Mouse (Mus musculus): ENCODE results near the gene Clps. TPM values are rescaled to one million over a fixed set of nuclear protein-coding genes. Genes with fewer than 3 reads are reported as not detected.

The Clps gene
- total RNA-seq, 1 experiment = 2.9 TPM

DNA sequence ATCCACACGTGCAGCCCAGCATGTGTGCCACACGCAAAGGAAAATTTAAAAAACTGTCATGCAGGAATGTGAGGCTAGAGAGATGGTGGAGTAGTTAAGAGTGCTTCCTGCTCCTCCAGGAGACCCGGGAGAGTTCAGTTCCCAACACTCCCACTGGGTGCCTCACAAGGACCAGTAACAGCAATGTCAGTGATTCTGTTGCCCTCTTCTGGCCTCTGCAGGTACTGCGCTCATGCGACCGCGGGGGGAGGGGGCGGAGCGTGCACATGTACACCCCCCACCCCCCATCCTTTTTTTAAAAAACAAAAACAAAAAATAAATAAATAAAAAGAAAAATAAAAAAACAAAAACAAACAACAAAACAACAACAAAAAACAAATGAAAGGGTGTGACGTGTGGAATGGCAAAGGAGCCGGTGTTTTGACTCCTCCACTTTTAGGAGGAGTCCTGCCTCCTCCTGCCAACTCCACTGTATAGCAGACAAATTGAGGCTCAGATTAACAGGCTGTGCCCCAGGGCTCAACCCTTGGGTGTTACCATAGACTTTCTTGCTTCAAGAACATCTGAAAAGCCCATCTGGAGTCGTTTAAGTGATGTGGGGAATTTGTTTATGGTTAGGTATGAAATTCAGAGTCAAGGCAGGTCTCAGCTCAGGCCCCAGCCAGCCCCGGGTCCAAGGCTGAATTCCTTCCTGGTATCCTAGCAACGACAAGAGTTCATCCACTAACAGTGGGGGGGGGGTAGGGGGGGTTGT lies 7.3 kb downstream of the Clps start:
- no peak overlapping the region; the same call in 1 of the 2 replicates for H3K9ac ChIP-seq (ENCODE audit: insufficient read depth, low read depth, low read length, poor library complexity, severe bottlenecking)
- no peak overlapping the region for H3K4me3 ChIP-seq (ENCODE audit: insufficient read depth in 1 of 2, low read depth in 1 of 2, low read length in 2 of 2, poor library complexity in 1 of 2, severe bottlenecking in 1 of 2)
- no peaks in the 10 kb centered on the region for H3K36me3 ChIP-seq (ENCODE audit: control insufficient read depth, insufficient read depth, low read length, poor library complexity, severe bottlenecking)
- TF ChIP-seq ZC3H11A (IDR thresholded peaks at IDR 0.05; ENCODE audit: borderline replicate concordance, low read depth, low read length) (peak; percentile 45), CHD2 (IDR thresholded peaks at IDR 0.05; ENCODE audit: low read depth, low read length) (0 out of 2 replicates have a peak, but pooled peaks have one; percentile 13), HCFC1 (IDR thresholded peaks at IDR 0.05; ENCODE audit: borderline replicate concordance, insufficient read depth, low read length) (no peak), MAFK (IDR thresholded peaks at IDR 0.05; ENCODE audit: insufficient read depth, low read depth, low read length) (0 out of 2 replicates have a peak, but pooled peaks have one; percentile 41), ZNF384 (IDR thresholded peaks at IDR 0.05; ENCODE audit: low read depth, low read length) (peak; percentile 66; the same call in 1 of the 2 replicates)
- peaks cover 3 to 28% of the 10 kb centered on the region in 2 experiments; a peak in 3 of 4 replicates for H3K4me1 ChIP-seq (ENCODE audit: control insufficient read depth in 2 of 2, insufficient read depth in 2 of 2, low read length in 2 of 2, poor library complexity in 1 of 2)
- no peak overlapping the region; the same call in 1 of the 2 replicates for H3K27ac ChIP-seq (ENCODE audit: insufficient read depth, low read depth, low read length, poor library complexity, severe bottlenecking)
- H3K9me3 ChIP-seq (ENCODE audit: control insufficient read depth, insufficient read depth, low read depth, low read length) = no peaks in the 10 kb centered on the region
- peak; percentile 60 for DNase-seq (ENCODE audit: low read depth, low spot score)
- in situ Hi-C loops (cut with MboI; ENCODE audit: low sequenced_read_pairs in 2 of 2, unreplicated experiment in 2 of 2) = no loop called here

GRCm38 (mm10) chr17:28549111-28549510 lies 11.5 kb downstream of the Clps start, which contains the start of gene Clpsl2:
Clpsl2 (plus strand) TSS chr17:28549411.
- TF ChIP-seq CHD2 (IDR thresholded peaks at IDR 0.05; ENCODE audit: low read depth, low read length) (no peak), HCFC1 (IDR thresholded peaks at IDR 0.05; ENCODE audit: borderline replicate concordance, insufficient read depth, low read length) (no peak), MAFK (IDR thresholded peaks at IDR 0.05; ENCODE audit: insufficient read depth, low read depth, low read length) (no peak)
- no peak within 1 kb of the TSS for H3K27ac ChIP-seq (ENCODE audit: insufficient read depth, low read depth, low read length, poor library complexity, severe bottlenecking)
- no peaks in the 10 kb centered on the region for H3K9me3 ChIP-seq (ENCODE audit: control insufficient read depth, insufficient read depth, low read depth, low read length)
- H3K4me1 ChIP-seq (ENCODE audit: control insufficient read depth in 2 of 2, insufficient read depth in 2 of 2, low read length in 2 of 2, poor library complexity in 1 of 2) = peaks cover 0 to 19% of the 10 kb centered on the region in 2 experiments; a peak in 2 of 4 replicates
- no peaks in the 10 kb centered on the region for H3K36me3 ChIP-seq (ENCODE audit: control insufficient read depth, insufficient read depth, low read length, poor library complexity, severe bottlenecking)
- H3K9ac ChIP-seq (ENCODE audit: insufficient read depth, low read depth, low read length, poor library complexity, severe bottlenecking) = no peak within 1 kb of the TSS; the same call in 1 of the 2 replicates
- H3K4me3 ChIP-seq (ENCODE audit: insufficient read depth in 1 of 2, low read depth in 1 of 2, low read length in 2 of 2, poor library complexity in 1 of 2, severe bottlenecking in 1 of 2) = peak within 1 kb of the TSS in 1 of 2 experiments; percentile 31; a peak in 1 of 4 replicates
- no peak for DNase-seq (ENCODE audit: low read depth, low spot score)
- in situ Hi-C loops (cut with MboI; ENCODE audit: low sequenced_read_pairs in 2 of 2, unreplicated experiment in 2 of 2) = no loop called here

DNA sequence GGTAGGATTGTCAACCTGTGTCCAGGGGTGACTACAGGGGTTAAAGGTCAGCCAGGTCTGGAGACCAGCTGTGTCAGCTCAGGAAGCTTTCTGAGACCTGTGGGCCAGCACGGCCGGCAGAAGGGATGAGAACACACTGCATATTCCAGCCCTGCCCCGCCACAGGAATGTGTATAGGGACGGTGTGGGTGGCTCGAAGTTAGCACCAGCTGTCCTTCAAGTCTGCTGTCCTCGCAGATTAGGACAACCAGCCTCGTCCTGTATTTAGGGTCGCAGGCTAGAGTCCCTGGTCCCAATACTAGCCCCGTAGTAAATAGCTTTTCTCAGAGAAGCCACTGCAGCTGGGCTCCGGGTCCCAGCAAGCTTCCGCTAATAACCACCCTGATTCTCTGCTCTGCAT lies 12.0 kb downstream of the Clps start:
- Histone ChIP-seq H3K4me3 (ENCODE audit: insufficient read depth in 1 of 2, low read depth in 1 of 2, low read length in 2 of 2, poor library complexity in 1 of 2, severe bottlenecking in 1 of 2) (no peak overlapping the region), H3K36me3 (ENCODE audit: control insufficient read depth, insufficient read depth, low read length, poor library complexity, severe bottlenecking) (no peaks in the 10 kb centered on the region), H3K9me3 (ENCODE audit: control insufficient read depth, insufficient read depth, low read depth, low read length) (no peaks in the 10 kb centered on the region), H3K4me1 (ENCODE audit: control insufficient read depth in 2 of 2, insufficient read depth in 2 of 2, low read length in 2 of 2, poor library complexity in 1 of 2) (peaks cover 0 to 19% of the 10 kb centered on the region in 2 experiments; a peak in 2 of 4 replicates), H3K9ac (ENCODE audit: insufficient read depth, low read depth, low read length, poor library complexity, severe bottlenecking) (no peak overlapping the region), H3K27ac (ENCODE audit: insufficient read depth, low read depth, low read length, poor library complexity, severe bottlenecking) (no peak overlapping the region)
- TF ChIP-seq HCFC1 (IDR thresholded peaks at IDR 0.05; ENCODE audit: borderline replicate concordance, insufficient read depth, low read length) = no peak
- no peak for TF ChIP-seq ZNF384 (IDR thresholded peaks at IDR 0.05; ENCODE audit: low read depth, low read length)
- TF ChIP-seq MAFK (IDR thresholded peaks at IDR 0.05; ENCODE audit: insufficient read depth, low read depth, low read length) = no peak
- no peak for TF ChIP-seq ZC3H11A (IDR thresholded peaks at IDR 0.05; ENCODE audit: borderline replicate concordance, low read depth, low read length)
- no peak for TF ChIP-seq CHD2 (IDR thresholded peaks at IDR 0.05; ENCODE audit: low read depth, low read length)
- in situ Hi-C loops (cut with MboI; ENCODE audit: low sequenced_read_pairs in 2 of 2, unreplicated experiment in 2 of 2) = no loop called here
- DNase-seq (ENCODE audit: low read depth, low spot score) = no peak

DNA sequence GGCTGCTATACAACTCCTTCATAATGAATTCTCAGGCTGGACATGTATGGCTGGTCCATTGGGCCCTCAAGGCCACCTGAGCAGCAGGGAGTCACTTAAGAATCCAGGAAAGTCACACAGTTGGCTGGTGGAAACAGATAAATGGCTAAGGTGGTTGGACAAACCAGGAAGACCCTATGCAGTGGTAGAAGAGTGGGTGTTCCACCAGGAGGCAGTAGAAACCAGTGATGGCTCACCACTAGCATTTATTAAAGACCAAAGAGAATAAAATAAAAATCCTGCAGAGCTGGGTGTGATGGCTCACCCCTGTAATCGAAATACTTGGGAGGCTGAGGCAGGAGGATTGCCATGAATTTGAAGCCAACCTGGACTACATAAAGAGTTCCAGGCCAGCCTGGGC lies 13.6 kb downstream of the Clps start:
- in situ Hi-C loops (cut with MboI; ENCODE audit: low sequenced_read_pairs in 2 of 2, unreplicated experiment in 2 of 2) = no loop called here
- DNase-seq (ENCODE audit: low read depth, low spot score) = no peak
- Histone ChIP-seq H3K4me1 (ENCODE audit: control insufficient read depth in 2 of 2, insufficient read depth in 2 of 2, low read length in 2 of 2, poor library complexity in 1 of 2) (peaks cover 0 to 13% of the 10 kb centered on the region in 2 experiments; a peak in 2 of 4 replicates), H3K4me3 (ENCODE audit: insufficient read depth in 1 of 2, low read depth in 1 of 2, low read length in 2 of 2, poor library complexity in 1 of 2, severe bottlenecking in 1 of 2) (no peak overlapping the region), H3K9me3 (ENCODE audit: control insufficient read depth, insufficient read depth, low read depth, low read length) (no peaks in the 10 kb centered on the region), H3K27ac (ENCODE audit: insufficient read depth, low read depth, low read length, poor library complexity, severe bottlenecking) (no peak overlapping the region), H3K36me3 (ENCODE audit: control insufficient read depth, insufficient read depth, low read length, poor library complexity, severe bottlenecking) (no peaks in the 10 kb centered on the region), H3K9ac (ENCODE audit: insufficient read depth, low read depth, low read length, poor library complexity, severe bottlenecking) (no peak overlapping the region)
- TF ChIP-seq MAFK (IDR thresholded peaks at IDR 0.05; ENCODE audit: insufficient read depth, low read depth, low read length) (no peak), ZNF384 (IDR thresholded peaks at IDR 0.05; ENCODE audit: low read depth, low read length) (no peak), HCFC1 (IDR thresholded peaks at IDR 0.05; ENCODE audit: borderline replicate concordance, insufficient read depth, low read length) (no peak), ZC3H11A (IDR thresholded peaks at IDR 0.05; ENCODE audit: borderline replicate concordance, low read depth, low read length) (no peak), CHD2 (IDR thresholded peaks at IDR 0.05; ENCODE audit: low read depth, low read length) (no peak)
